Mouse (Mus musculus): ENCODE measurements around the gene Arhgef40. TPM values are rescaled to one million over a fixed set of nuclear protein-coding genes. Genes with fewer than 3 reads are reported as not detected.

Gene Arhgef40
- polyA plus RNA-seq, 1 experiment from 2014 or later: 104 TPM

DNA sequence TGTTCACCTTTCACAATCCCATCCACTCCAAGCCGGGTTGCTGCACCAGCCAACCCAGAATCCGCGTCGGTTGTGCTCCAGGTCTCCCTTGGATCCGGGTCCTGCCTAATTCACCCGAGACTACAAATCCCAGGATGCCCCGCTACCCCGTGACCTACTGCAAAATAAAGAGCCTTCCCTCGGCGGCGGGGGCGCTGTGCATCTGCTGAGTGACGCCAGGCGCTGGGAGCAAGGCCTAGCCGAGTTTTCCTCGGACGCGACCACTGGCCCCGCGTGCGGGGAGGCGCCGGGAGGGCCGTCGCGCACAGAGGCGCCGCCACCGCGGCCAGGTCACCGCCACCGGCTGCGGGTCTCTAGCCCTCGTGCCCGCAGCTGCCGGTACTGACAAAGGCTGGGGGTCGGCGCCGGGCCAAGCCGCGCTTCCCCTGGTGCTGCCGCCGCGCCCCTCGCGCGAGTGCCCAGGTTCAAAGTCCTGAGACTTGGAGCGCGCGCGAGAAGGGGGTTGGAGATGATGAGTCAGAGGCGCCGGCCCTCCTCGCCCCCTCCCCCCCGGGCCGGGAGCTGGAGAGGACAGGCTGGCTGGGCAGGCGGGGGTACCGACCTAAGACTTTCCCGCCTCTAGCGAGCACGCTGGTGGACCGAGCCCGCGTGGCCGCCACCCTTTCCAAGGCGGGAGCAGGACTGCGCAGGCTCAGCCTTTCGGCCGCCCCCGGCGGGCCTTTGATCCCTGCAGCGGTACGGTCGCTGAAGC is 35.2 kb downstream of the Arhgef40 start:
- ATAC-seq (ENCODE audit: insufficient number of reproducible peaks, low FRiP score): peak; percentile 89
- Histone ChIP-seq H3K4me2 (peak overlapping the region; percentile 71), H3K4me3 (peak overlapping the region; percentile 60), H3K9me3 (replicated peaks) (no peaks in the 10 kb centered on the region), H3K9ac (peak overlapping the region; percentile 86), H3K27me3 (replicated peaks) (no peaks in the 10 kb centered on the region), H3K27ac (ENCODE audit: poor library complexity, severe bottlenecking) (peak overlapping the region; percentile 97), H3K4me1 (replicated peaks) (peaks cover 57% of the 10 kb centered on the region), H3K36me3 (no peaks in the 10 kb centered on the region)
- under 1% methylated on average over 73 of the region's 74 CpGs for WGBS

DNA sequence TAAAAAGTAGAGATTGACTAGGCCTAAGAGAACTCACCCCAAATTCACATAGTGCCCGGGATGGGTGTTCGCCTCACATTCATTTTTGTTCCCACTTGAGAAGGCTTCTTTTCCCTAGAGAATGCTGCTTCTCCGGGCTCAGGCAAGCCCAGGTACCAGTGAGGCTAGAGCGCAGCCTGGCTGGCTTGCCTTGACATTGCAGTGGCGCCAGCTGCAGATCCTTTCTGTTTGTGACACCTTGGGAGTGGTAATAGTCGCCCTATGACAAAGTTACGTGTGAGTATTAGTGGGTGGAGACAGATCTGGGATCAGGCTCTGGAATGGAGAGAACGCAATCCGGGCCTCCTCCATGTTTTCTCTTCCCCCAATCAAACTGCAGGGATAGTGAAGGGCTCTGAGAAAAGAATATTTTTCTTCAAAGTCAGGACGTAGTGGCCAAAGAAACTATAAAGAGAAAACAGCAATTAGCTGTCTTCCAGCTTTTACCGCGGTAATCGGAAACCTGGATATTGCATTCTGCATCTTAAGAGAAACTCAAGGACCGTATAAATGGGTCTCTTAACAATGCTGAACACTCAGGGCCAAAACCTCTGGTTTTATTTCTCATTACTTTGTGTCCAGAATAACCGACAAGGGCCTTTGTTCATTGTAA is 36.1 kb downstream of the Arhgef40 start, which contains the start of gene Zfp219:
Gene Zfp219 (minus strand): TSS at position 248 of the 652 bp plus-strand sequence.
- Histone ChIP-seq H3K4me3 (peak within 1 kb of the TSS; percentile 60), H3K27ac (ENCODE audit: poor library complexity, severe bottlenecking) (peak within 1 kb of the TSS; percentile 97), H3K27me3 (replicated peaks) (no peaks in the 10 kb centered on the region), H3K4me1 (replicated peaks) (peaks cover 51% of the 10 kb centered on the region), H3K36me3 (no peaks in the 10 kb centered on the region), H3K4me2 (peak within 1 kb of the TSS; percentile 71), H3K9ac (peak within 1 kb of the TSS; percentile 86), H3K9me3 (replicated peaks) (no peaks in the 10 kb centered on the region)
- 11% methylated on average over 15 of the region's 15 CpGs for WGBS
- peak; percentile 72 for ATAC-seq (ENCODE audit: insufficient number of reproducible peaks, low FRiP score)

DNA sequence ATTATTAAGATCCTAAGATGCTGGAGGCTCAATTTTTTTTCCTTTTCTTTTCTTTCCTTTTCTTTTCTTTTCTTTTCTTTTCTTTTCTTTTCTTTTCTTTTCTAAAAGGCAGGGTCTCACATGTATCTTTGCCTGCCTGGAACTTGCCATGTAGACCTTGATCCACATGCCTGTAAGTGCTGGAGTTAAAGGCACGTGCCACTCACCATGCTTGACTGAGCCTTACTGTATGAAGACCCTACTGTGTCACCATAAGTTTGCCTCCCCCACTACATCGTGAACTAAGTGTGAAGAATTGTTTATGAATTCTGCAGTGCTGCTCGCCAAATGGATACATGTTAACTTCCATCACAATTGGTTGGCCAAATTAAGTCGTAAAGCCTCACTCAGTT is 36.6 kb downstream of the Arhgef40 start:
- Histone ChIP-seq H3K27ac (ENCODE audit: poor library complexity, severe bottlenecking) (peak overlapping the region; percentile 97), H3K9me3 (replicated peaks) (no peaks in the 10 kb centered on the region), H3K4me3 (no peak overlapping the region), H3K36me3 (no peaks in the 10 kb centered on the region), H3K4me2 (peak overlapping the region; percentile 71; the same call in 1 of the 2 replicates), H3K4me1 (replicated peaks) (peaks cover 46% of the 10 kb centered on the region), H3K9ac (no peak overlapping the region), H3K27me3 (replicated peaks) (no peaks in the 10 kb centered on the region)
- WGBS: 78% methylated on average over 4 of the region's 4 CpGs
- no peak for ATAC-seq (ENCODE audit: insufficient number of reproducible peaks, low FRiP score)

DNA sequence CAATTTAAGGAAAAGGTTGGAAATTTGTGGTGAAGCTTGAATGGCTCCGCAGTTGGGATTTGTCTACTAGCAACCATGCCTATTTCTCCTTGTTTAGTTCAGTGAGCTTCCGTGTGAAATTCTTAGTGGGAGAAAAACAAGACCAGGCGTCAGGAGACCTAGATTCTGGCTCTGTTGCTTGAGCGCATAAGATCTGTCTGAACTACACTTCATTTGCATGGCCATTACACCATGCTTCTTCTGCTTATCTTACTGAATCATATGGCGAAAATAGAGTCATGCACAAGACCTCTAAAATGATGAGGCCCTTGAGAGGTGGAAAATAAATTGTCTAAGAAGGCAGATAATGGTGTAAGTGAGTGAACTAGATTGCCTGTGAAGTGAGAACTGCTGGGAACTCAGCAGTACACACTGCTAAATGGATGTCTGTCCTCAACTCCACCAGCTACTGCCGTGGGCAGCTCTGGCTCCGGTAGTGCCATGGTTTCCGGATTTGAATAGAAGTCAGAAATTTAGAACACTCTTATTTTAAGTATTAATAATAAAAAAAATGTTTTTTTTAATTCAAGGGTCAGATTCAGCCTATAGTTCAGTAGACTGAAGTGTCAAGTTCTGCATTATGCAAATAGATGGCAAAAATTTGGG is 37.2 kb downstream of the Arhgef40 start:
- no peak overlapping the region for H3K9ac ChIP-seq

DNA sequence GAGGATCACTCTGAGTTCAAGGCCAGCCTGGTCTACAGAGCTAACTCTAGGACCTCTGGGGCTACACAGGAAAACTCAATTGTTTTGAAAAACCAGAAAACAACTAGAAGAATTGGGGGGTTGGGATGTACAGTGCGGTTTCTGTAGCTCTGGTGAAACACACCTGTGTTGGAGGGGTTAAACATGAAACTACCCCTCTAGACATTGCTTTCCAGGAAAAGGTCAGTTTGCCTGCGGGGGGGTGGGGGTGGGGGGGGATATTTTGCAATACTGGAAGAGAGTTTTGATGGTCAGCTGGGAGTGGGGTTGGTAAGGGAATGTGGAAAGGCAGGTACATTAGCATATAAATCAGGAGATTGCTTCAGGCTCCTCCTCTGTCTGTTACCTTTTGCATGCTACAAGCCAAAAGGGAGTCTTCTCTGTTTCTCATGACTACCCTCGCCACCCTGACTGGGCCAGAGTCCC is 37.8 kb downstream of the Arhgef40 start:
- ATAC-seq (ENCODE audit: insufficient number of reproducible peaks, low FRiP score): no peak
- peak overlapping the region; percentile 61 for H3K4me2 ChIP-seq
- peaks cover 36% of the 10 kb centered on the region for H3K4me1 ChIP-seq (replicated peaks)
- H3K4me3 ChIP-seq: peak overlapping the region; percentile 35; the same call in 1 of the 2 replicates
- peak overlapping the region; percentile 79 for H3K27ac ChIP-seq (ENCODE audit: poor library complexity, severe bottlenecking)
- no peaks in the 10 kb centered on the region for H3K9me3 ChIP-seq (replicated peaks)
- H3K9ac ChIP-seq: peak overlapping the region; percentile 60; the same call in 1 of the 2 replicates
- 69% methylated on average over 3 of the region's 3 CpGs for WGBS
- no peaks in the 10 kb centered on the region for H3K36me3 ChIP-seq
- H3K27me3 ChIP-seq (replicated peaks): no peaks in the 10 kb centered on the region

More for the DNA sequence above, 37.2 kb downstream of the Arhgef40 start:
- Histone ChIP-seq H3K4me2 (no peak overlapping the region), H3K36me3 (no peaks in the 10 kb centered on the region), H3K27ac (ENCODE audit: poor library complexity, severe bottlenecking) (peak overlapping the region; percentile 97; the same call in 1 of the 2 replicates), H3K4me1 (replicated peaks) (peaks cover 40% of the 10 kb centered on the region), H3K9me3 (replicated peaks) (no peaks in the 10 kb centered on the region), H3K27me3 (replicated peaks) (no peaks in the 10 kb centered on the region), H3K4me3 (no peak overlapping the region)
- no peak for ATAC-seq (ENCODE audit: insufficient number of reproducible peaks, low FRiP score)
- 88% methylated on average over 8 of the region's 8 CpGs for WGBS

DNA sequence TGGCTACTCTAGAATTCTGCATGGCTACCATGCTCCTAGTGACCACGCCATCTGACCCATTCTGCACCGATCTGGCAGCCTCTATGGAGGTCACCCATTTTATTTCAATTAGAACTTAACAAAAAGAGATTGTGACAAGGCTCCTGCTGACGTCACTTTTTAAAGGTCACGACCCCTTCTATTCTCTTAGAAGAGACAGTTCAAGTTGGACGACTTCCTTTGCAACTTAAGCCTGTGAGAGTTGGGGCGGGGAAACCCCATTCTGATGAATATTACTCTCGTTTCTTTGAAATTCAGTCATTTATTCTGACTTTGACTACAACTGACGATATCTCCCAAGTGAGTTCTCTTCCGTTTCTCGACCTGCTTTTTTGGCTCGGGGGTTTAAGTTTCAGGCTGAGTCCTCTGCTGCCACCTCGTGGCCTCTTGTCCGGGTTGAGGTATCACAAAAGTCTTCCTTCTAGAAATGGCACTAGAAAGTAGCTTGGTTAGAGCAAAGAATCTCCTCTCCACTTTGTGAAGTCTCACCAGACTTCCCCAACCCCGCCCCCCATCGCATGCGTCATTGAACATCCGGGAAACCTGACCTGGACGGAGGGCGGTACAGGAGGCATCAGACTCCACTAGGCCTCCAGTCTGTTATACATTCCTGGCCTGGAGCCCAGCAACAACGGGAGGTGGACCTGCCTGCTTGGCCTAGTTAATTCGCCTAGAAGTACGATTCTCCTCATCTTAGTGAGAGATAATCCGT is 38.4 kb downstream of the Arhgef40 start:
- H3K9ac ChIP-seq: peak overlapping the region; percentile 60
- H3K9me3 ChIP-seq (replicated peaks): no peaks in the 10 kb centered on the region
- 8% methylated on average over 23 of the region's 23 CpGs for WGBS
- no peaks in the 10 kb centered on the region for H3K36me3 ChIP-seq
- peak overlapping the region; percentile 61 for H3K4me2 ChIP-seq
- H3K4me1 ChIP-seq (replicated peaks): peaks cover 33% of the 10 kb centered on the region
- peak; percentile 42; the same call in 1 of the 2 replicates for ATAC-seq (ENCODE audit: insufficient number of reproducible peaks, low FRiP score)
- H3K4me3 ChIP-seq: peak overlapping the region; percentile 35
- H3K27me3 ChIP-seq (replicated peaks): no peaks in the 10 kb centered on the region
- peak overlapping the region; percentile 79 for H3K27ac ChIP-seq (ENCODE audit: poor library complexity, severe bottlenecking)

DNA sequence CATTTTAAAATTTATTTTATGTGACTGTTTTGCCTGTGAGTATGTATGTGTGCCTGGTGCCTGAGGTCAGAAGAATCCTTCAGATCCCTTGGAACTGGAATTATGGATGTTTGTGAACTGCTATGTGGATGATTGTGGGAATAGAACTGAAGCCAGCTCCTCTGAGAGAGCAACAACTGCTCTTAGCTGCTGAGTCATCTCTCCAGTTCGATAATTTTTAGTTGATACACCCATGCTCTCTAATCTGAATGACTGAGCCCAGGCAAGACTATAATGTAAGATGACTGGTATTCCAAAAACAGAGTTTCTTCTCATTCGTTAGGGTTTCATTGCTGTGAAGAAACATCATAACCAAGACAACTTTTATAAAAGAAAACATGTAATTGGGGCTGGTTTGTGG is 39.6 kb downstream of the Arhgef40 start:
- ATAC-seq (ENCODE audit: insufficient number of reproducible peaks, low FRiP score): no peak
- no peaks in the 10 kb centered on the region for H3K36me3 ChIP-seq

DNA sequence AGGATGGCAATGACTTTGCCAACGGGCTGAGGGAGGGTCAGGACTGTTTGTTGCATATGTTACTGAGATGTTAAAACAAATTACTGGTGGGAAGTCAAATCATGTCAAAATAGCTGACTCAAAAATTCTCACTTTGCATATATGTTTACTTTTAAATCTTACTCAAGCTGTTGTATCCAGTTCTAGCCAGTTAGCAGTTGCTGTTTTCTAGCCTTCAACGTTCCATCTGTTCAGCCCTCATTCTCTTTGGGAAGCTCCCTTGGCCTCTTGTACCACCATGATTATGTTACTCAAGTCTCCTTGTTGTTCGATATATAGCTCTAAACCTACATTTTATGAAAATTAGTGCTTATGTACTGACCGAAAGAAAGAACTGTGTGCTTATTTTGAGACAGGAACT is 41.8 kb downstream of the Arhgef40 start:
- H3K9ac ChIP-seq: no peak overlapping the region
- H3K4me3 ChIP-seq: no peak overlapping the region
- 83% methylated on average over 4 of the region's 4 CpGs for WGBS
- no peaks in the 10 kb centered on the region for H3K27me3 ChIP-seq (replicated peaks)
- ATAC-seq (ENCODE audit: insufficient number of reproducible peaks, low FRiP score): no peak
- no peak overlapping the region for H3K27ac ChIP-seq (ENCODE audit: poor library complexity, severe bottlenecking)
- no peak overlapping the region for H3K4me2 ChIP-seq
- peaks cover 16% of the 10 kb centered on the region for H3K4me1 ChIP-seq (replicated peaks)
- no peaks in the 10 kb centered on the region for H3K36me3 ChIP-seq
- no peaks in the 10 kb centered on the region for H3K9me3 ChIP-seq (replicated peaks)

More for the DNA sequence above, 39.6 kb downstream of the Arhgef40 start:
- Histone ChIP-seq H3K9me3 (replicated peaks) (no peaks in the 10 kb centered on the region), H3K9ac (no peak overlapping the region), H3K4me3 (no peak overlapping the region), H3K27ac (ENCODE audit: poor library complexity, severe bottlenecking) (no peak overlapping the region), H3K27me3 (replicated peaks) (no peaks in the 10 kb centered on the region), H3K4me1 (replicated peaks) (peaks cover 20% of the 10 kb centered on the region), H3K4me2 (no peak overlapping the region)
- WGBS: 65% methylated on average over 2 of the region's 2 CpGs

DNA sequence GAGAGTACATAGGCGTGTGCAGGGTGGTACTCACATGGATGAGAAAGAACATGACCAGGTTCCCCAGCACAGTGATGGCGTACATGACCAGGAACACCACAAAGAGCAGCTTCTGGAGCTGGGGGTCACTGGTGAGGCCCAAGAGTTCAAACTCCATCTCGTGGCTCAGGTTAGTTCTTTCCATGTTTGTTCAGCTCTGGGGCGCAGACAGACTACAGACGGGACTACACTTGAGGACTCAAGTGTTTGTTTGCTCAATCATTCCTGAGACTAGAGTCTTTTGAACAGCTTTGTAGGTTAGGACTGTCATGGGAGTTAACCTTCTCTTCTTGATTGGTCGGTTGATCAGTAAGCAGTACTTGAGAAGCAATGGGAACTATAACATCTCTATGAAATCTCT is 51.4 kb downstream of the Arhgef40 start:
- Histone ChIP-seq H3K4me1 (replicated peaks) (no peaks in the 10 kb centered on the region), H3K27me3 (replicated peaks) (no peaks in the 10 kb centered on the region), H3K9me3 (replicated peaks) (no peaks in the 10 kb centered on the region), H3K4me2 (no peak overlapping the region), H3K36me3 (no peaks in the 10 kb centered on the region), H3K27ac (ENCODE audit: poor library complexity, severe bottlenecking) (no peak overlapping the region), H3K4me3 (no peak overlapping the region), H3K9ac (no peak overlapping the region)
- ATAC-seq (ENCODE audit: insufficient number of reproducible peaks, low FRiP score): no peak
- 80% methylated on average over 6 of the region's 6 CpGs for WGBS

DNA sequence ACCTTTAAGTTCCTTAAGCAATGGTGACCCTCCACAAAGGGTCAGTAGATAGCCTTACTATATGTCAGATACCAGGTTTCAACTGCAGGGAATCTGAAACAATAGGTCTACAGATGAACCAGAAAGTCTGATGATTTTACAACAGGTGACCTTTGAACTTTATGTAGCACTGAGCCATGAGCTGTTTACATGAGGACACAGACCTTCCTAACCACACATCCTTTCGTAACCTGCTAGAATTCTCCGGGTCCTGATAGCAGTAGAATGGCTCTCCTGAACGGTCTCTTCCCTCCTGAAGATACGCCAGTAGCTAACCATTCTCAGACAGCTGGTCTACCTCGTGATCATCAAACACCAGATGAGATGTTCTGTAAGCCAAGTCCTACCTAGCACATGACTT is 54.8 kb downstream of the Arhgef40 start:
- Histone ChIP-seq H3K4me1 (replicated peaks) (no peaks in the 10 kb centered on the region), H3K27me3 (replicated peaks) (no peaks in the 10 kb centered on the region), H3K36me3 (no peaks in the 10 kb centered on the region), H3K4me3 (no peak overlapping the region), H3K4me2 (no peak overlapping the region), H3K27ac (ENCODE audit: poor library complexity, severe bottlenecking) (no peak overlapping the region), H3K9ac (no peak overlapping the region), H3K9me3 (replicated peaks) (no peaks in the 10 kb centered on the region)
- 76% methylated on average over 5 of the region's 5 CpGs for WGBS
- no peak for ATAC-seq (ENCODE audit: insufficient number of reproducible peaks, low FRiP score)

Measured in heart, embryonic 12.5 days (tissue).